Mouse (Mus musculus) kidney, adult 2 months (tissue): ENCODE results near the gene Col5a3. TPM values are rescaled to one million over a fixed set of nuclear protein-coding genes. Genes with fewer than 3 reads are reported as not detected.
"Not testable (repeated sequence)": the region's sequence is repeated elsewhere in the genome, so short reads cannot be mapped to it uniquely, and the experiment has no call there.

Experiments
- DNase-seq: peaks from one replicate; pipeline ENCODE4 v3.0.0; 2021
- H3K27ac ChIP-seq: fragments of 200-500 bp; 2 replicates; pipeline ENCODE4 v1.5.1; 2012; ENCODE audit warnings: low read depth, low read length, control low read depth, inconsistent platforms; ENCODE audit not compliant: insufficient read depth
- H3K27me3 ChIP-seq: fragments of 200-500 bp; replicated peaks from 2 replicates; pipeline ENCODE4 v1.6.1; 2012; ENCODE audit warnings: mild to moderate bottlenecking, moderate library complexity, low read length, inconsistent platforms; ENCODE audit not compliant: control insufficient read depth, insufficient read depth
- H3K36me3 ChIP-seq: fragments of 200-500 bp; 2 replicates; pipeline ENCODE4 v1.6.1; 2012; ENCODE audit warnings: mild to moderate bottlenecking, moderate library complexity, low read length, inconsistent platforms; ENCODE audit not compliant: control insufficient read depth, insufficient read depth
- H3K4me1 ChIP-seq: fragments of 200-500 bp; 2 replicates; pipeline ENCODE4 v1.6.1; 2011; ENCODE audit warnings: low read length; ENCODE audit not compliant: control insufficient read depth, insufficient read depth
- H3K4me3 ChIP-seq: fragments of 200-500 bp; 2 replicates; pipeline ENCODE4 v1.5.1; 2011; ENCODE audit warnings: mild to moderate bottlenecking, low read depth, low read length, control low read depth; ENCODE audit not compliant: insufficient read depth
- CTCF ChIP-seq: fragments of 200-500 bp; conservative IDR thresholded peaks from 2 replicates; pipeline ENCODE4 v1.5.1; 2011; ENCODE audit warnings: low read depth, mild to moderate bottlenecking, control low read depth, low read length, moderate library complexity, mixed read lengths; ENCODE audit not compliant: insufficient read depth, insufficient read length
- POLR2A ChIP-seq: fragments of 200-500 bp; IDR thresholded peaks from one replicate; pipeline ENCODE4 v1.6.1; 2011; ENCODE audit warnings: low read depth, low read length, control low read depth
- WGBS: fragments of 180-500 bp; shearing (Covaris S2); methylation state at CpG from one replicate; pipeline ENCODE4 v1.1.7; 2018; 5-methylcytosine and 5-hydroxymethylcytosine counted together
- polyA plus RNA-seq: library from polyadenylated mRNA; depleted of rRNA; stranded (reverse); fragments of >200 nt; gene quantifications from 2 replicates; pipeline ENCODE4 v1.2.3, GENCODE M21; 2012

Col5a3 gene
- polyA plus RNA-seq, 1 experiment: 2.1 TPM

DNA sequence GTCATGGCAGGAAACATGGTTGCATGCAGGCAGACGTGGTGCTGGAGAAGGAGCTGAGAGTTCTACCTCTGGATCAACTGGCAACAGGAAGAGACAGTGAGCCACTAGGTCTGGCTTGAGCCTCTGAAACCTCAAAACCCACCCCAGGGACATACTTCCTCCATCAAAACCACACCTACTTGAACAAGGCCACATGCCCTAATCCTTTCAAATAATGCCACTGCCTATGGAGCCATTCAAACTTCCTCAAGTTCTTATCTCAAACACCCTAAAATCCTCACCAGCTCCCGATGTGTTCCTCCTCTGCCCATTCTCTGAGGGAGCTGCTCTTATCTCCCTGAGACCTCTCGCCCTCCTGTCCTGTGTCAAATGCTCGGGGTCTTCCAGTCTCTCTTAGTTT lies 27.3 kb upstream of the Col5a3 start:
- no peak for TF ChIP-seq POLR2A
- no peak for TF ChIP-seq CTCF
- no peak for DNase-seq
- WGBS: 67% methylated on average over 4 of the region's 4 CpGs

GRCm38 (mm10) chr9:20838931-20839330 lies 24.1 kb upstream of the Col5a3 start:
- Histone ChIP-seq H3K27me3 (no peaks in the 10 kb centered on the region), H3K27ac (no peak overlapping the region), H3K4me3 (no peak overlapping the region), H3K4me1 (no peaks in the 10 kb centered on the region), H3K36me3 (no peaks in the 10 kb centered on the region)
- 50% methylated on average over 6 of the region's 6 CpGs for WGBS
- peak; percentile 10 for DNase-seq
- TF ChIP-seq CTCF: no peak
- TF ChIP-seq POLR2A: no peak

More for the DNA sequence above, 27.3 kb upstream of the Col5a3 start:
- no peaks in the 10 kb centered on the region for H3K27me3 ChIP-seq
- H3K27ac ChIP-seq: no peak overlapping the region
- H3K4me3 ChIP-seq: no peak overlapping the region
- no peaks in the 10 kb centered on the region for H3K36me3 ChIP-seq
- no peaks in the 10 kb centered on the region for H3K4me1 ChIP-seq

- Histone ChIP-seq H3K27ac (no peak overlapping the region), H3K36me3 (no peaks in the 10 kb centered on the region), H3K4me1 (no peaks in the 10 kb centered on the region), H3K27me3 (no peaks in the 10 kb centered on the region), H3K4me3 (no peak overlapping the region)
- TF ChIP-seq POLR2A (no peak), CTCF (no peak)
- 83% methylated on average over 9 of the region's 9 CpGs for WGBS
- DNase-seq: no peak
Observed at GRCm38 (mm10) chr9:20837184-20837947, 22.5 kb upstream of the Col5a3 start.

- not testable (repeated sequence) for H3K4me3 ChIP-seq, H3K36me3 ChIP-seq, DNase-seq, H3K27me3 ChIP-seq, H3K4me1 ChIP-seq, H3K27ac ChIP-seq
- WGBS: 90% methylated on average over 11 of the region's 11 CpGs
Observed at GRCm38 (mm10) chr9:20835431-20835954, 20.6 kb upstream of the Col5a3 start.

GRCm38 (mm10) chr9:20834881-20835280 lies 20.0 kb upstream of the Col5a3 start:
- no peak overlapping the region for H3K4me3 ChIP-seq
- H3K27ac ChIP-seq: no peak overlapping the region
- TF ChIP-seq CTCF (no peak), POLR2A (no peak)
- no peak for DNase-seq
- no peaks in the 10 kb centered on the region for H3K27me3 ChIP-seq
- H3K36me3 ChIP-seq: no peaks in the 10 kb centered on the region
- 88% methylated on average over 1 of the region's 1 CpGs for WGBS
- no peaks in the 10 kb centered on the region for H3K4me1 ChIP-seq

- Histone ChIP-seq H3K27ac (no peak overlapping the region), H3K4me1 (no peaks in the 10 kb centered on the region), H3K4me3 (no peak overlapping the region), H3K27me3 (no peaks in the 10 kb centered on the region), H3K36me3 (no peaks in the 10 kb centered on the region)
- TF ChIP-seq CTCF (peak; percentile 94), POLR2A (no peak)
- peak; percentile 95 for DNase-seq
- whole genome bisulfite sequencing: 16% methylated on average over 19 of the region's 19 CpGs
Observed at GRCm38 (mm10) chr9:20830901-20831643, 16.2 kb upstream of the Col5a3 start.

DNA sequence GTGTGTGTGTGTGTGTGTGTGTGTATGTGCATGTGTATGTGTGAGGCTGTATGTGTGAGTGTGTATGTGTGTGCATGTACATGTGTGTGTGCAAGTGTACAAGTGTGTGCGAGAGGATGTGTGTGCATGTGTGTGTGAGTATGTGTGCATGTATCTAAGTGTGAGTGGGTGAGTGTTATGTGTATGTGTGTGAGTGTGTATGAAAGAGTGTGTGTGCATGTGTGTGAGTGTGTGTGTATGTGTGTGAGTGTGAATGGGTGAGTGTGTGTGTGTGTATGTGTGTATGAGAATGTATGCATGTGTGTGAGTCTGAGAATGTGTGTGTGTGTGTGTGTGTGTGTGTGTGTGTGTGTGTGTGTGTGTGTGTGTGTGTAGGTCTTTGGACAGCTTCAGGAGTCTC lies 13.3 kb upstream of the Col5a3 start:
- no peak overlapping the region for H3K4me3 ChIP-seq
- DNase-seq: no peak
- no peaks in the 10 kb centered on the region for H3K27me3 ChIP-seq
- 100% methylated on average over 1 of the region's 1 CpGs for WGBS
- H3K27ac ChIP-seq: no peak overlapping the region
- no peaks in the 10 kb centered on the region for H3K4me1 ChIP-seq
- TF ChIP-seq POLR2A (no peak), CTCF (no peak)
- H3K36me3 ChIP-seq: no peaks in the 10 kb centered on the region
